Mouse (Mus musculus) cerebellum, adult 11-12 months (tissue): ENCODE results near the gene Cdk14.
"Not testable (repeated sequence)": the region's sequence is repeated elsewhere in the genome, so short reads cannot be mapped to it uniquely, and the experiment has no call there.

Experiments used
- DNase-seq: peaks from one replicate; pipeline ENCODE4 v3.0.0; 2022

The Cdk14 gene

DNA sequence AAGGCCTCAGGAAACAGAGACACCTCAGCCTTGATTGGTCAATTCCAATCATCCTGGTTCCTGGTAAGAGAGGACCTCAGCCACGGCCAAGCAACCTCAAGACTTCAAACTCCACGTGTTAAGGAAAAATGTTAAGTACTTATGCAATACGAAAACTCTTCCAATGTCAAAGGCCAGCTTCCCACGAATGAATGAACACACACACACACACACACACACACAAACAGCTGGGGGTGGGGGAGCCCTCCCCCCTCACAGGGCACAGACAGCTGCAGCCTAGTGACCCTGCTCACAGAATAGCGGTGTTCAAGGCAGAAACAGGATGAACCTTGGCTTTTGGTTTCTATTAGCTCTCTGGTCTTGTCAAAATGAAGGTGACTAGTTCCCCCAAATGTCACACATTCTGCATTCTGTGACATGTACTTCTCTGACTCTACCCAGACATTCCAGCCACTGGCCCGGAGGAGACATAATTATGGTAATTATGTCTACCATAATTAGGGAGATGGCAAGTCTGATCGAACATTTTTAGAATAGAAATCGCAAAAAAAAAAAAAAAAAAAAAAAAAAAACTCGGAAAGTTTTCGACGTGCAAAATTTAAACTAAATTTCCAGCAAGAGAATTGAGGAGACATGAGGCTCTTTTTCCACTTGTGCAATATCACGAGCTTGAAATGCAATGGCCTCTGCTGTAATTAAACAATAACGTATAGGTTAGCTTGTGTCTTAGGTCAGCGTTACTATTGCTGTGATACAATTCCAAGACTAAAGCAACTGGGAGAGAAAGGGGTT, 54.6 kb downstream of the Cdk14 start:
- no peak for DNase-seq

- DNase-seq = no peak
Measured at GRCm38 (mm10) chr5:5361684-5362083, 58.4 kb downstream of the Cdk14 start.

GRCm38 (mm10) chr5:5360338-5360737, 59.8 kb downstream of the Cdk14 start:
- no peak for DNase-seq

- DNase-seq = no peak
Measured at GRCm38 (mm10) chr5:5359915-5360314, 60.2 kb downstream of the Cdk14 start.

DNA sequence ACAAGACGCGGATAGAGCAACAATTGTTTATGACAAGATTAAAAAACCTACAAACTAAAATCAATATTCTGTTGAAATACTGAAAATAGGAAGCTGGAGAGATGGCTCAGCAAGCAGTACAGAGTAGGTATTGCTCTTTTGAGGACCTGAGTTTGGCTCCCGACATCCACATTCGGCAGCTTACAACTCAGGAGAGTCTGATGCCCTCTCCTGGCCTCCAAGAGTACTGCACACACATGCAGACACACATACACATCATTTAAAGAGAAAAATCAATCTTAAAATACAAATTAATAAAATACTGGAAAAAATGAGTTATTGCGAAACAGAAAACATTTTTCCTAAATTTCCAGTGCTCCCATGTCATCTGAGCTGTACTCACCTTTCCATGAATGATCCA, 60.7 kb downstream of the Cdk14 start:
- DNase-seq = no peak

DNA sequence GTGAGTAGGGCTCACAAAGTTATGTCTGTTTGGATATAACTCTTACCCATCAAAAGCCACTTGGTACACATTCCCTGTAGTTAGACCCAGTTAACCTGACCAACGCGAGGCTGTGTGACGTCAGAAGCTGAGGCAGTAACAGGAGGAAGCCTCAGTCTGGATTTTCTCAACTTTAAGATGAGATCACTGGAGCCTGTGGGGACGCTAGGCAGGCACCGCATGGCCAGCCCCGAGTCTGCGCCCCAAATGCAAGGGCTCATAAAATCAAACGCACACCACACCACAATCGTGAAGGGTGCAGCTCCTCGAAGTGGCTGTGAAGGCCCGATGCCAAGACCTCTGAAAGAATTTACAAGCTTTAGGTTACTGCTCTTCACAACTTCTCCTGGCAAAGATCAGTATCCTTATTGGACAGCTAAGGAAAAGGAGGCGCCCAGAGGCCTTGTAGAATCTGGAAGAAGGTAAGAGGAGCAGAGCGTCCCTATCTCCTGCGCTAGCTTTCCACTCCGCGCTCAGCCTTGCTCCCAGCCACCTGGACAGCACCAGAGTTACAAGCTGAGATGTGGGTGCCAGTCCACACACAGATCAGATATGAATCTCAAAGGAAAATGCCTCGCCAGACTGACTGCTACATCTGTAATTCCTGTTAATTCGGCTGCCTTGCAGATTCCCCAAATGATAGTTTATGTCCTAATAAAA, 61.9 kb downstream of the Cdk14 start:
- DNase-seq = no peak

DNA sequence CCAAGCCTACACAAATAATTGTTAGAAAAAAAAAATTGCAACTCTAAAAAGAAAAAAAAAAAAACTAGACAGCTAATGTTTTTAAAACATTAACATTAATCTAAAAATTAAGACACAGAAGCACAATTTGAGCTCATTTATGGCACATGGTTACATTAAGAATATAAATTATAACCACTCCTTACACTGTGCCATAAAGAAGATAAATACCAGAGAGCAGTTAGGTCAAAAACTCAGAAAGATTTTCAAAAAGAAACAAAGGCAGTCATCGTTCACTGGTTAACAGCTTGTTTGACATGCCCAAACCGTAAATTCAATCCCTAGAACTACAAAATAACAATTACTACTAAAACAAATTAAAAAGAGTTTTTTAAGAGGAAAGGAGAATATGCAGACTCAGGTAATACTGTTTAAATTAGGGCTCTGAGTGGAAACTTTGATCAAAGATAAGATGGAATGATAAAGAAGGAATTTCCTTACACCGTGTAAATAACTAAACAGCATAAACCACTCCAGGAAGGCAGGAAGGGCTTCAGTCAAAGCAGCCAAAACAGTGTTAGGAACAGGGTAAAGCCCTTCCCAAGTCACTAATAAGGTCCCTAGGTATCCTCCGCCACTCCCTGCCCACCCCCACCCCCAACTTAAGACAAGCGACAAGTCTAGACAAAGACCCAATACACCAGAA, 65.3 kb downstream of the Cdk14 start:
- DNase-seq = no peak

GRCm38 (mm10) chr5:5353946-5354345, 66.2 kb downstream of the Cdk14 start:
- DNase-seq = no peak

DNA sequence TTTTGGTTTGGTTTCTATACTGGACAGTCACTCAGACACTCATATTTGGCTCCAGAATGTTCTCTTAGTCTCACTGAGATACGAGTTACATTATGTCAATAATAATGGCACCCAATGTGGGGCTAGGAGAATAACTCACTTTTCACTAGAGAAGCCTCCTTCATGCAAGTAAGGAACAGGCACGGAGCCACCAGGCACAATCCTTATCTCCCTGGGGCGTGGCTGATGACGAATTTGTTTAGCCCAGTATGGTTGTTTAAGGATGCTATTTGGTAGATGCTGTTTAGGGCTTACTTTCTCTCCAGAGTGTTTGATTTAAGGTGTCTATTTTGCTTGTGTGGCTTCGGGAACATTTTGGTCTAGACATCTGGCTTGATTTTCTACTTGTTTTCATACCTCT, 75.5 kb downstream of the Cdk14 start:
- DNase-seq = no peak

GRCm38 (mm10) chr5:5343741-5344140, 76.4 kb downstream of the Cdk14 start:
- no peak for DNase-seq

- no peak for DNase-seq
Measured at GRCm38 (mm10) chr5:5343267-5343666, 76.8 kb downstream of the Cdk14 start.

DNA sequence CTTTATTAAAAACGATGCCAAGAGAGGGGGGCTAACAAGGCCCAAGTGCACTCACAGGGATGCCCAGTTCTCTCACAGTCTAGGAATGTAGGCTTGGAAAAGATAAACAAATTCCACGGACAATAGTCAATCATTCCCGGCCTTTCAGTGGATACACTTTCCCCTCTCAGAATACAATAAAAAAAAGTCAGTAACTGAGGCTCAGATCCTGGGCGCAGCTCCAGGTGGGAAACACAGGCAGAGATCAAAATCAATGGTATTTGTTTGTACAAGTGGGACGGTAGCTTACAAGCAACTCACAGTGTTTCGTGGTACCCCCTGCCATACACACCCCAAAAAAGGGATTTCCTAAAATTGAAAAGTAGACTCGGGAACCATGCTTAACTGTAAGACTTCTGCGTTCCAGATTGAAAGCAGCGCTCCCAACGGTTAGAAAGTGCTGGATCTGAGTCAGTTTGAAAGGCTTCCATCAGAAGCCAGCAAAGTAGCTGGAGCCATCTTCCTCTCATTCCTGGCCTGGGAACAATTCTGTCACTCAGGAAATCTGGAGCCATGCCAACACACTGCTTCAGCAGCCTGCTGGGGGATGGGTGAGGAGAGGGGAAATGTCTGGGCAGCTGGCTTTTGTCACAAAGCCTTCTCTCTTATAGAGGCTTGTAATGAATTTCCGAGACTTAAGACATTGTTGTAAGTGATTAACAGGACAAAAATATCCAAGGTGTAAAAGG, 77.5 kb downstream of the Cdk14 start:
- peak; percentile 22 for DNase-seq

GRCm38 (mm10) chr5:5341611-5342010, 78.5 kb downstream of the Cdk14 start:
- no peak for DNase-seq

GRCm38 (mm10) chr5:5333916-5334315, 86.2 kb downstream of the Cdk14 start:
- no peak for DNase-seq

DNA sequence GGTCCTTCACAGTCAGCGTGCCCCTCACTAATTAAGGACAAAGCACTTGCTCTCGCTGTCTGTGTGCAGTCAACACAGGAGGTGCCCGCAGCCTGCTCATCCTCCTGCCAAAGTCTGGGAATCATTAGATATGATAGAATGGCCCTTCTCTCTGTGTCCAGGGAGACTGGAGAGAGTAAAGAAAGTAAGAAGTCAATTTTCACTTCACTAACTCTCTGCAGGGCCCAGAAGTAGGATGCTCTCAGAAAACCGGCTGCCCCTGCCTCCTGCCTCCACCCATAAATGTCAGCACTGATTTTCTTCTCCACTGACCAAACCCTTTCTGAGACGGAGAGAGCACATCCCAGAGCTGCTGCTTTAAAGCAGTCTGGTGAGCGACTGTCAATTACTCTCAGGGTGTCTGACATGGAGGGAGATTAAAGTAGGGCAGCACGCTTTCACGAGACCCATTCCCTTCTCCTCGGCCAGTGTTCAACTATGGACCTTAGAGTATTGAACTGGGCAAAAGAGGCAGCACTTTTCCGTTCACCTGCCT, 89.1 kb downstream of the Cdk14 start:
- DNase-seq = no peak

- DNase-seq = not testable (repeated sequence)
Measured at GRCm38 (mm10) chr5:5329018-5329417, 91.1 kb downstream of the Cdk14 start.

DNA sequence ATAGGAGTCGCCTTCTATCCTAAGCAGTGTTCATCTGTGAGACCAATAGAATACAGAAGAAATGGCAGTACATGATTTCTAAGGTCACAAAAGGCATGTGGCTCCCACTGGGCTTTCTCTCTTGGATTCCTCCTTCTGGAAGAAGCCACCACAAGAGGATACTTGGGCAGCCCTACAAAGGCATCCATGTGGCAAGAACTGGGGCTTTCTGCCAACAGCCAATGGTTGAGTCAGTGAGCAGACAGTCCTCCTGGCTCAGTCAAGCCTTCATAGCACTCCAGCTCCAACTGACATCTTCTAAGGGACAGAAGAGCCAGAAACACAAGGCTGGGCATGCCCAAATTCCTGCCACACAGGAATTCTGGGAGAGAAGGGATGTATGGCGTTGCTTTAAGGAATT, 93.4 kb downstream of the Cdk14 start:
- DNase-seq = no peak

GRCm38 (mm10) chr5:5322699-5323098, 97.4 kb downstream of the Cdk14 start:
- no peak for DNase-seq

- no peak for DNase-seq
Measured at GRCm38 (mm10) chr5:5320506-5321181, 99.5 kb downstream of the Cdk14 start.

- DNase-seq = no peak
Measured at GRCm38 (mm10) chr5:5319824-5320505, 100.1 kb downstream of the Cdk14 start.

- no peak for DNase-seq
Measured at GRCm38 (mm10) chr5:5314270-5314669, 105.8 kb downstream of the Cdk14 start.
